Mouse (Mus musculus) intestine, embryonic 16.5 days (tissue): ENCODE measurements around the gene Mcmbp. TPM values are rescaled to one million over a fixed set of nuclear protein-coding genes. Genes with fewer than 3 reads are reported as not detected.

Source experiments
- ATAC-seq: fragments of 200-750 bp; cut with Nextera tagmentation; 2 replicates; pipeline ENCODE4 v1.8.0; 2017; ENCODE audit warnings: moderate TSS enrichment, moderate library complexity
- H3K27ac ChIP-seq: fragments of 300-500 bp; sonication (generic); 2 replicates; pipeline ENCODE4 v1.5.1; 2014; ENCODE audit warnings: mild to moderate bottlenecking, low read length
- H3K27me3 ChIP-seq: fragments of 300-500 bp; sonication (generic); replicated peaks from 2 replicates; pipeline ENCODE4 v1.6.1; 2014; ENCODE audit warnings: low read length, control low read depth, mixed read lengths; ENCODE audit not compliant: control insufficient read depth, insufficient read depth
- H3K36me3 ChIP-seq: fragments of 300-500 bp; sonication (generic); 2 replicates; pipeline ENCODE4 v1.6.1; 2014; ENCODE audit warnings: low read length, control low read depth; ENCODE audit not compliant: control insufficient read depth, insufficient read depth
- H3K4me1 ChIP-seq: fragments of 300-500 bp; sonication (generic); 2 replicates; pipeline ENCODE4 v1.6.1; 2014; ENCODE audit warnings: low read length, control low read depth, mixed read lengths; ENCODE audit not compliant: control insufficient read depth, insufficient read depth
- H3K4me2 ChIP-seq: fragments of 300-500 bp; sonication (generic); 2 replicates; pipeline ENCODE4 v1.6.1; 2014; ENCODE audit warnings: low read depth, low read length, control low read depth
- H3K4me3 ChIP-seq: fragments of 300-500 bp; sonication (generic); 2 replicates; pipeline ENCODE4 v1.5.1; 2014; ENCODE audit warnings: mild to moderate bottlenecking, low read length
- H3K9ac ChIP-seq: fragments of 300-500 bp; sonication (generic); 2 replicates; pipeline ENCODE4 v1.6.1; 2014; ENCODE audit warnings: low read depth, low read length
- H3K9me3 ChIP-seq: fragments of 300-500 bp; sonication (generic); 2 replicates; pipeline ENCODE4 v1.6.1; 2016; ENCODE audit warnings: low read length, control low read depth; ENCODE audit not compliant: control insufficient read depth
- WGBS: fragments of 180-500 bp; shearing (Covaris S2); extraction: QIAGEN DNeasy Blood & Tissue Kit; methylation state at CpG from one replicate; pipeline ENCODE4 v1.1.7; 2014; 5-methylcytosine and 5-hydroxymethylcytosine counted together
- polyA plus RNA-seq: library from polyadenylated mRNA; unstranded; fragments of >200 nt; fragmentation: Nextera tagmentation; extraction: Ambion mirVana; gene quantifications from 2 replicates; pipeline ENCODE4 v1.2.1, GENCODE M21; 2015

Gene Mcmbp
- polyA plus RNA-seq, 1 experiment from 2014 or later = 35.3 TPM

GRCm38 (mm10) chr7:128748758-128749157, 8.5 kb upstream of the Mcmbp start:
- peaks cover 7% of the 10 kb centered on the region for H3K36me3 ChIP-seq
- H3K9ac ChIP-seq = no peak overlapping the region
- peaks cover 31% of the 10 kb centered on the region for H3K4me1 ChIP-seq
- H3K4me3 ChIP-seq = no peak overlapping the region
- ATAC-seq = peak; percentile 57
- no peaks in the 10 kb centered on the region for H3K27me3 ChIP-seq
- no peaks in the 10 kb centered on the region for H3K9me3 ChIP-seq
- WGBS = 43% methylated on average over 3 of the region's 3 CpGs
- no peak overlapping the region for H3K4me2 ChIP-seq
- no peak overlapping the region for H3K27ac ChIP-seq

- WGBS = 81% methylated on average over 10 of the region's 10 CpGs
- Histone ChIP-seq H3K27me3 (no peaks in the 10 kb centered on the region), H3K4me1 (peaks cover 31% of the 10 kb centered on the region), H3K4me3 (peak overlapping the region; percentile 100), H3K4me2 (peak overlapping the region; percentile 86), H3K9me3 (no peaks in the 10 kb centered on the region), H3K27ac (no peak overlapping the region), H3K36me3 (peaks cover 4% of the 10 kb centered on the region), H3K9ac (peak overlapping the region; percentile 95)
- no peak for ATAC-seq
These were observed 5.9 kb upstream of the Mcmbp start for GRCm38 (mm10) chr7:128746151-128746550.

- Histone ChIP-seq H3K36me3 (no peaks in the 10 kb centered on the region), H3K9me3 (no peaks in the 10 kb centered on the region), H3K4me1 (peaks cover 34% of the 10 kb centered on the region), H3K4me3 (peak within 1 kb of the TSS; percentile 100), H3K4me2 (peak within 1 kb of the TSS; percentile 86), H3K9ac (peak within 1 kb of the TSS; percentile 95), H3K27me3 (no peaks in the 10 kb centered on the region), H3K27ac (peak within 1 kb of the TSS; percentile 69)
- under 1% methylated on average over 55 of the region's 55 CpGs for WGBS
- ATAC-seq = peak; percentile 85
These were observed 4.6 kb upstream of the Mcmbp start, which contains the start of gene Sec23ip for GRCm38 (mm10) chr7:128744684-128745485. TSS of gene Sec23ip (plus strand) at chr7:128744943.

GRCm38 (mm10) chr7:128743898-128744297, 3.6 kb upstream of the Mcmbp start:
- Histone ChIP-seq H3K27ac (no peak overlapping the region), H3K4me3 (peak overlapping the region; percentile 100), H3K9ac (no peak overlapping the region; the same call in 1 of the 2 replicates), H3K27me3 (no peaks in the 10 kb centered on the region), H3K9me3 (no peaks in the 10 kb centered on the region), H3K4me1 (peaks cover 33% of the 10 kb centered on the region), H3K36me3 (no peaks in the 10 kb centered on the region), H3K4me2 (peak overlapping the region; percentile 86)
- no peak for ATAC-seq
- WGBS = 48% methylated on average over 2 of the region's 2 CpGs

GRCm38 (mm10) chr7:128739462-128740277, 625 bp downstream of the Mcmbp start:
- WGBS = under 1% methylated on average over 73 of the region's 80 CpGs
- H3K4me1 ChIP-seq = peaks cover 27% of the 10 kb centered on the region
- ATAC-seq = peak; percentile 62
- 0 out of 2 replicates have a peak, but pooled peaks cover under 1% of the 10 kb centered on the region for H3K36me3 ChIP-seq
- H3K9me3 ChIP-seq = no peaks in the 10 kb centered on the region
- peak overlapping the region; percentile 63 for H3K4me2 ChIP-seq
- H3K4me3 ChIP-seq = peak overlapping the region; percentile 100
- H3K9ac ChIP-seq = peak overlapping the region; percentile 99
- H3K27me3 ChIP-seq = no peaks in the 10 kb centered on the region
- peak overlapping the region; percentile 88 for H3K27ac ChIP-seq

GRCm38 (mm10) chr7:128739116-128739461, 1.2 kb downstream of the Mcmbp start:
- H3K9ac ChIP-seq = peak overlapping the region; percentile 99
- peaks cover 25% of the 10 kb centered on the region for H3K4me1 ChIP-seq
- peak overlapping the region; percentile 100 for H3K4me3 ChIP-seq
- under 1% methylated on average over 15 of the region's 15 CpGs for WGBS
- no peaks in the 10 kb centered on the region for H3K9me3 ChIP-seq
- H3K36me3 ChIP-seq = peaks cover 5% of the 10 kb centered on the region; the same call in 1 of the 2 replicates
- no peak overlapping the region for H3K27ac ChIP-seq
- H3K27me3 ChIP-seq = no peaks in the 10 kb centered on the region
- no peak for ATAC-seq
- peak overlapping the region; percentile 63 for H3K4me2 ChIP-seq

- peak overlapping the region; percentile 63 for H3K4me2 ChIP-seq
- 54% methylated on average over 5 of the region's 5 CpGs for WGBS
- no peak overlapping the region for H3K9ac ChIP-seq
These were observed 2.3 kb downstream of the Mcmbp start for GRCm38 (mm10) chr7:128738041-128738440.

GRCm38 (mm10) chr7:128731585-128731984, 8.7 kb downstream of the Mcmbp start:
- WGBS = 47% methylated on average over 2 of the region's 2 CpGs
- no peak overlapping the region for H3K4me3 ChIP-seq
- peak; percentile 34 for ATAC-seq

More at GRCm38 (mm10) chr7:128738041-128738440, 2.3 kb downstream of the Mcmbp start:
- Histone ChIP-seq H3K4me3 (peak overlapping the region; percentile 100), H3K4me1 (peaks cover 24% of the 10 kb centered on the region), H3K27ac (no peak overlapping the region), H3K27me3 (no peaks in the 10 kb centered on the region), H3K36me3 (peaks cover 5% of the 10 kb centered on the region; the same call in 1 of the 2 replicates), H3K9me3 (no peaks in the 10 kb centered on the region)
- ATAC-seq = no peak

GRCm38 (mm10) chr7:128728738-128729137, 11.6 kb downstream of the Mcmbp start:
- 0 out of 2 replicates have a peak, but pooled peaks have one; percentile 10 for ATAC-seq
- Histone ChIP-seq H3K4me3 (no peak overlapping the region), H3K4me2 (no peak overlapping the region), H3K36me3 (no peaks in the 10 kb centered on the region), H3K27me3 (no peaks in the 10 kb centered on the region), H3K27ac (no peak overlapping the region), H3K9me3 (no peaks in the 10 kb centered on the region), H3K9ac (no peak overlapping the region), H3K4me1 (peaks cover 20% of the 10 kb centered on the region)
- WGBS = 68% methylated on average over 10 of the region's 10 CpGs

More at GRCm38 (mm10) chr7:128731585-128731984, 8.7 kb downstream of the Mcmbp start:
- Histone ChIP-seq H3K4me2 (no peak overlapping the region), H3K4me1 (peaks cover 24% of the 10 kb centered on the region), H3K36me3 (peaks cover 5% of the 10 kb centered on the region; the same call in 1 of the 2 replicates), H3K27me3 (no peaks in the 10 kb centered on the region), H3K27ac (no peak overlapping the region), H3K9me3 (no peaks in the 10 kb centered on the region), H3K9ac (no peak overlapping the region)
